Mouse (Mus musculus) hematopoietic stem cell, adult 5-6 weeks (primary cell): ENCODE results near the gene Daam1. TPM values are rescaled to one million over a fixed set of nuclear protein-coding genes. Genes with fewer than 3 reads are reported as not detected.

Experiments used
- ATAC-seq, 2 experiments: fragments of 125-278 bp in 1 of 2; replicated peaks in 1 of 2; 2 replicates each; pipeline ENCODE4 v1.8.0; 2016 to 2017; ENCODE audit warnings: inconsistent platforms in 2 of 2, mild to moderate bottlenecking in 2 of 2, moderate number of reproducible peaks in 2 of 2, low read depth in 1 of 2, moderate TSS enrichment in 1 of 2; ENCODE audit not compliant: low FRiP score in 2 of 2, poor library complexity in 2 of 2, severe bottlenecking in 2 of 2, insufficient read depth in 1 of 2, low TSS enrichment in 1 of 2
- total RNA-seq: library from RNA; stranded (forward); fragments of 172-1452, 232-1000 nt; gene quantifications from 2 replicates; pipeline ENCODE4 v1.2.3, GENCODE M21; 2017

The Daam1 gene
- total RNA-seq, 1 experiment from 2014 or later = 11.7 TPM

DNA sequence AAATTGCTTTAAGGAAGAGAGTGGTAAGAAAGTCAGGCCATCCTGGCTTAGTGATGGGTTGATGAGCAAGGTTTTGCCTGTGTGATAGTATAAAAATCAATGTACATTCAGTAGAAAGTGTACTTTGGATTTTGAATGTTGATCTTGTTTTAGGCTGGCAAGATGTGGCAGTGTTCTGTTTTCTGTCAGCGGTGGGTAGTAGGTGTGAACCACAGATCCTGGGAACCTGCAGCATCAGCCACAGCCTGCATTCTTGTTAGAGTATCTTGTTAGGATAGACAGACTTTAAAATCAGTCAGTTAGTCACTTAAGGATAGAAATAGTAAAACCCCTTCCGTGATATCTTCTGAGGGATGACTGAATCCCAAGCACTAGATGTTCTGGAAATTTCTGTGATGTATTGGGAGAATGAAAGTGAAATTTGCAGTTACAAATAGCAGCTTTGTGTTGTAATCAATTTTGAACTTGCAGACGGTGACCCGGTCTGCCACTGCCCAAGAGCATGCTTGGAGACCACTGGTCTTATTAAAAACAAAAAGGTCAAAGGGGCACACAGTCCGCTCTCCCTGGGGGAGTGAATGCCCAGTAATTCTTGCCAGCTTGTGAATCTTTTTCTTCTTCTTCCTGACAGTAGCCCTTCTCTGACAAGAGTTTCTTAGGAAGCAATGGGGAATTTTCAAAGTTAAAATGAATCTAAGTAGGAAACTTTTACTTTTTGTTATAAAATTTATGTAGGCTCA, 17.3 kb downstream of the Daam1 start:
- ATAC-seq = no peak

- ATAC-seq = no peak
These were observed 18.2 kb downstream of the Daam1 start for GRCm38 (mm10) chr12:71849051-71849450.

GRCm38 (mm10) chr12:71850135-71850534, 19.3 kb downstream of the Daam1 start:
- no peak for ATAC-seq

DNA sequence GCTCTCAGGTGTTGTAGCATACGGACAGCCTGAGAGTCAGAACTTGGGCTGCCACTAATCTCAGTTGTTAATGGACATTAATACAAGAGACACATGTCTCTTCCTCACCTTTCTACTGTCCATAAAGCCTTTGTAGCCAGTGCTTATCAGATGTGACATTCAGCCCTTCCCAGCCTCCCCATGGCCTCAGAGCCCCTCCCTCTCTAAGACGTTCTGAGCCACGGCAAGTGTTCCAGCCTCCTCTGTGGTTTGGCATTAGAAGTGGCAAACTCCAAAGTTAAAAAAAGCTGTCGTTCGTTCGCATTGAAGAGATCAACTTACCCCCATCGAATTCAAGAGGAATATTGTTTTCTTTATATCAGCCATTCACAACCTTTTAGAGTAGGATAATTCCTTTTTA, 21.8 kb downstream of the Daam1 start:
- ATAC-seq = no peak

DNA sequence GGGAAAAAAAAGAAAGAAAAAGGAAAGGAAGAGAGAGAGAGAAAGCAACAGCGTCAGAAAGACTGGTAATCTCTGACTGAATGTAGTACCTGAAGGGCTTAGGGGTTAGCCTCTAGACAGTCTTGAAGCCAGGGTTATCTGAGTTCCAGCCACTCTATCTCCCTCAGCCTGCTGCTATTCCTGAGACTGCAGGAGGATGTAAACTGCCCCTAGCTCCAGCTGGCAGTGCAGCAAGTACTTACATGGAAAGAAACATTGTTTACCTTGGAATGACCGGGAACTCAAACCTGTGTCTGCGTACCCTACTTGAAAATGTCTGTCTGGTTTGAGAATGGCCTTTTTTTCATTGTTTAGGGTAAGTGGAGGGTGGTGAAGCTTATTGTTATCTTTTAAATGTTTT, 22.8 kb downstream of the Daam1 start:
- no peak for ATAC-seq

DNA sequence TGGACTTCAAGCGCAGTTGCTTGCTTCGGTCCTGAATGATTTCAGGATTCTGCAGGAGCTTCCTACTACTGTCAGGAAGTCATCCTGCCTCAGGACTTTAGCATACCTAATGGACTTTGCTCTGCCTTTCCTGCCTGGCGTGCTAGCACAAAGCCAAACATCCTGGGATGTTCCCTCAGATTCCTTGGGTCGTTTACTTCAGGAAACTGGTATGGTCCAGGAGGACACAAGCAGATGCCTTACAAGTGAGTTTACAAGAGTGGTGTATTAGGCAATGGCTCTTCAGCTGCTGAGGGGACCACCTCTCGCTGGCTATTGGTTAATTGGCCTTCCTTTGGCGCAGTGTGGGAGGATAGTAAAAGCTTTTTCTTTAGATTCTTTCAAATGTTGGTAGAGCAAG, 23.3 kb downstream of the Daam1 start:
- ATAC-seq = no peak

GRCm38 (mm10) chr12:71855730-71856479, 25.0 kb downstream of the Daam1 start:
- ATAC-seq = no peak

DNA sequence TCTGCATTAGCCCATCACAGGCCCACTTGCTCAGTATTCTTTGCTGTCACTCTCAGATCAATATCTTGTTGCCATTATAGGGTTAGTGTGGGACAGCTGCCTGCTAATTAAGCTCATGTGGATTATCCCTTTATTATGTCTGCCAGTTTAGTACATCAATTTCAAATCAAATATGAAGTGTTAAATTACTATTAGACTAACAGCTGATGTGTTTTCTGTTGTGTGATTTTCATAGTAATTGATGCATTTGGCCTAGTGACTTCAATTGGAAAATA, 25.5 kb downstream of the Daam1 start:
- ATAC-seq = no peak

DNA sequence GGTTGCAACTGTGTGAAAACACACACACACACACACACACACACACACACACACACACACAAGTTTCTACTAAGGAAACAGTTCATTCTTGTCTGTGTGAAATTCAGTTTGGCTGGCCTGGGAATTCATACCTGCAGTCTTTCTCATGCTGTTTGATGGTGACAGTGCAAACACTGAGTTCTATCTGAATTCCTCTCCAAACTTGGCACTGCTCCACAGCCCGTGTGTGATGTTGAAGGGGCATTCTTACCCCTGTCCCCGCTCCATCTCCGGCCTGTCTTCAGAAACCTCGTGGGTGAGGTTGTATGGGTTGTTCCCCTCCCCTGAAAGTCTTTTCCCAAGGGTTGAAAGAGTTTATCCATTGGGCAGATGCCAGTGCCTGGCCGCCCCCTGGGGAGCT, 28.2 kb downstream of the Daam1 start:
- ATAC-seq = no peak

DNA sequence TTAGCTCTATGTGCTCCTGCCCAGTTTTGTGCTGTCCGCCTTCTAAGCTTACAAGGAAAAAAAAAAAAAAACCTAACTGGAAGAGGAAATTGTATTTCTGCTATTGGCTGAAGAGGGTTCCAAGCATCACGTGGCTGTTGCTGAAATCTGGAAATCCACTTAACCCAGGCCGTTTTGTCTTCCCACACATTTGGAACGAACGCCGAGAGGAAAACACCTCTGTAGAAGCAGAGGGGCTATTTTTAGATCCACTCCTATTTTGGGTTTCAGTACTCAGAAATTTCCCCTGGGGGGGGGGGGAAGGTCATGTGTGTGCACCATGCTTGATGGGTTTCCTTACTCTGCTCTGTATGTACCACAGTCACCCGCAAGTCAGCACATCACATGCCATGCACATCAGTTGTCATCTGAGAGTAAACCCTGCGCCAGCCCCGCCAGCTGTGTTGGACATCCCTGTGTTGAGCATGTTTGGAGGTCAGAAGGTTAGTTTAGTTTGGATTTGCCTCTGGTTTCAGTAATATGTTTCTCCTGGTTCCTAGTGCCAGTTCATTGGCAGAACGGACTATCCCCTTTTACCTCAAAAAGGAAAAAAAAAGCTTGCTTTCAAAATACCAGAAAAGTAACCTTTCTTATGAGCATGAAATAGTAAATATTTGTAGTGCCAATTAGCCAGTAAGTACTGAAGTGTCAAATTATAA, 33.1 kb downstream of the Daam1 start:
- no peak for ATAC-seq

- no peak for ATAC-seq
These were observed 33.6 kb downstream of the Daam1 start for GRCm38 (mm10) chr12:71864544-71864897.

DNA sequence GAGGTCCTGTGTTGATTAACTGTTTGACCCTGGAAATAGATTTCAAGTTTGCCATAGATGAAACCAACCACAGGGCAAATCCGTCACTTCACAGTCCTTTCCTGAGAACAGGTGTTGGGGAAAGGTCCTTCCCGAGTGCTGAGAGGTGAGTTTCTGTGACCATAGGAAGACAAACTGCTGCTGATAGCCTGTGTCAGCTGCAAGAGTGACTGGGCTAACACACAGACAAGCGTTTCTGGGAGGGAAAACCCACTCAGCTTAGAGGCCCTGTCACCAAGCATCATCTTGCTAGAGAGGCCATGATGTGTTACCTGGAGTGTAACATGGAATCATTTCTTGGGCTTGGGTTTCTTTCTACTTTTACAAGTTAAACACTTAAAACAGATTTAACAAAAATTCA, 35.1 kb downstream of the Daam1 start:
- ATAC-seq = no peak

- ATAC-seq = no peak
These were observed 36.7 kb downstream of the Daam1 start for GRCm38 (mm10) chr12:71867345-71868240.

GRCm38 (mm10) chr12:71870644-71871043, 39.8 kb downstream of the Daam1 start:
- ATAC-seq = no peak

DNA sequence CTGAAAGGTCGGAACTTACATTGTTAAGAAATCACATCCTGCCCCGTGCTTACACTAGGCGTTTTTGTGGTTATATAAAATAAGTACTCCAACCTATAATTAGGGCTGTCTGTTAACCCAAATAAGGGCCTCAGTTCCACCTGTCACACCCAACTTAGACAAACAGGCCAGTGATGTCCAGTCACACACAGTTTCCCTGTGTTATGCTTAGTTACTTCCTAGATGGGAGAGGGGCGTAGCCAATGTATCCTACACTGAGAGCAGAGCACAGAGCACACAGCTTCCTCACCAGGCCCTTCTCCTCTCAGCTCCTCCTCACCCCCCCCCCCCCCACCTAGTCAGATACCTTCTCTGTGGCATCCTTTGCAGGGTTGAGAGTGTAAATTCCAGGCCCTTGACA, 41.5 kb downstream of the Daam1 start:
- ATAC-seq = no peak

DNA sequence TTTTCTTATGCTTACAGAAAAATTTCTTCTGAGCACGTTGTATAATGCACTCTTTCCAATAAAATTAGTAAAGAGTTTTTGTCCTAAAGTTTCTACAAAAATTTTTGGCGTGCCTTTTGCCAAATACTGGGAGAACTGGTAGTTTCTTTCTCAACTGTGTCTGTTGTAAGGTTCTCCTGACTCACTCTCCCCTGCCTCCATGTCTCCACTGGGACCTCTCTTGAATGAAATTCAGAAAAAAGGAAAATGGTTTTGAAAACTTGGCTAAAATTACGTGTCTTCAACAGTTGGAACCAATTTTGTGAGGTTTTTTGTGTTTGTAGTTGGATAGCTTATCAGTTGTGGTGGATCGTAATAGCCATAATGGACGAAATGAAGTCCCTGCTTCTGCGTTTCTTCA, 43.7 kb downstream of the Daam1 start:
- ATAC-seq = no peak

GRCm38 (mm10) chr12:71874984-71875383, 44.1 kb downstream of the Daam1 start:
- no peak for ATAC-seq
